Mouse (Mus musculus): Measurements from ENCODE around the gene 4933430I17Rik.
"Not testable (repeated sequence)": the region's sequence is repeated elsewhere in the genome, so short reads cannot be mapped to it uniquely, and the experiment has no call there.

4933430I17Rik gene

GRCm38 (mm10) chr4:62524651-62525488 is at the start of gene 4933430I17Rik, which contains the start of gene Pole3:
4933430I17Rik (plus strand) TSS chr4:62525369.
Pole3 (minus strand) TSS chr4:62525068.
- DNase-seq (ENCODE audit: low spot score in 2 of 2): peak; percentile 96 to 97

- no peak for DNase-seq (ENCODE audit: low spot score in 2 of 2)
Observed at GRCm38 (mm10) chr4:62475793-62476192, 49.4 kb upstream of the 4933430I17Rik start.

GRCm38 (mm10) chr4:62477542-62478244 is 47.5 kb upstream of the 4933430I17Rik start:
- DNase-seq (ENCODE audit: low spot score in 2 of 2): no peak

GRCm38 (mm10) chr4:62479593-62479936 is 45.6 kb upstream of the 4933430I17Rik start:
- DNase-seq (ENCODE audit: low spot score in 2 of 2): not testable (repeated sequence)

GRCm38 (mm10) chr4:62479937-62480708 is 45.0 kb upstream of the 4933430I17Rik start, which contains the start of gene Bspry:
Bspry (plus strand) TSS chr4:62480053.
- no peak for DNase-seq (ENCODE audit: low spot score in 2 of 2)

- DNase-seq (ENCODE audit: low spot score in 2 of 2): no peak
Observed at GRCm38 (mm10) chr4:62480709-62481605, 44.2 kb upstream of the 4933430I17Rik start.

- no peak for DNase-seq (ENCODE audit: low spot score in 2 of 2)
Observed at GRCm38 (mm10) chr4:62484928-62485327, 40.2 kb upstream of the 4933430I17Rik start.

GRCm38 (mm10) chr4:62485450-62486161 is 39.6 kb upstream of the 4933430I17Rik start:
- no peak for DNase-seq (ENCODE audit: low spot score in 2 of 2)

- DNase-seq (ENCODE audit: low spot score in 2 of 2): no peak
Observed at GRCm38 (mm10) chr4:62486162-62486696, 38.9 kb upstream of the 4933430I17Rik start.

GRCm38 (mm10) chr4:62487172-62487571 is 38.0 kb upstream of the 4933430I17Rik start:
- no peak for DNase-seq (ENCODE audit: low spot score in 2 of 2)

GRCm38 (mm10) chr4:62487914-62488313 is 37.3 kb upstream of the 4933430I17Rik start:
- DNase-seq (ENCODE audit: low spot score in 2 of 2): no peak

- no peak for DNase-seq (ENCODE audit: low spot score in 2 of 2)
Observed at GRCm38 (mm10) chr4:62492682-62493081, 32.5 kb upstream of the 4933430I17Rik start.

- no peak for DNase-seq (ENCODE audit: low spot score in 2 of 2)
Observed at GRCm38 (mm10) chr4:62494230-62494629, 30.9 kb upstream of the 4933430I17Rik start.

- DNase-seq (ENCODE audit: low spot score in 2 of 2): no peak
Observed at GRCm38 (mm10) chr4:62495946-62496345, 29.2 kb upstream of the 4933430I17Rik start.

GRCm38 (mm10) chr4:62496815-62497214 is 28.4 kb upstream of the 4933430I17Rik start:
- peak; percentile 75 to 79 for DNase-seq (ENCODE audit: low spot score in 2 of 2)

- no peak for DNase-seq (ENCODE audit: low spot score in 2 of 2)
Observed at GRCm38 (mm10) chr4:62500799-62501198, 24.4 kb upstream of the 4933430I17Rik start.

GRCm38 (mm10) chr4:62501534-62501933 is 23.6 kb upstream of the 4933430I17Rik start:
- DNase-seq (ENCODE audit: low spot score in 2 of 2): no peak

- peak; percentile 92 to 93 for DNase-seq (ENCODE audit: low spot score in 2 of 2)
Observed at GRCm38 (mm10) chr4:62501964-62502732, 23.0 kb upstream of the 4933430I17Rik start.

GRCm38 (mm10) chr4:62502969-62503368 is 22.2 kb upstream of the 4933430I17Rik start:
- DNase-seq (ENCODE audit: low spot score in 2 of 2): no peak

Measured in right cerebral cortex, adult 2 months (tissue).